Mouse (Mus musculus) MEL (cell line): ENCODE data around the gene Acacb. TPM values are rescaled to one million over a fixed set of nuclear protein-coding genes. Genes with fewer than 3 reads are reported as not detected.
A peak's percentile ranks its signal among the peaks of the same experiment; 100 is the strongest.

Source experiments
- DNase-seq: peaks from one replicate; pipeline ENCODE4 v3.0.0; 2011; ENCODE audit warnings: low read depth, low spot score
- H3K27ac ChIP-seq: 2 replicates; pipeline ENCODE4 v1.5.1; 2012; ENCODE audit warnings: low read depth, mild to moderate bottlenecking, control low read depth, low read length, moderate library complexity; ENCODE audit not compliant: control insufficient read depth
- H3K27me3 ChIP-seq, 2 experiments: fragments of 150-350 bp in 1 of 2; sonication (generic) in 1 of 2; 2 replicates each; pipeline ENCODE4 v1.6.1; 2012; ENCODE audit warnings: low read length in 2 of 2, mild to moderate bottlenecking in 2 of 2, improper control_type of control experiment in 1 of 2, moderate library complexity in 1 of 2; ENCODE audit not compliant: insufficient read depth in 2 of 2, control insufficient read depth in 1 of 2
- H3K36me3 ChIP-seq, 2 experiments: 2 replicates each; pipeline ENCODE4 v1.6.1; 2012 to 2014; ENCODE audit warnings: low read length in 2 of 2, improper control_type of control experiment in 1 of 2, inconsistent platforms in 1 of 2, mild to moderate bottlenecking in 1 of 2; ENCODE audit not compliant: insufficient read depth in 2 of 2, control insufficient read depth in 1 of 2
- H3K4me1 ChIP-seq, 2 experiments: fragments of 150-350 bp in 1 of 2; sonication (generic) in 1 of 2; 2 replicates each; pipeline ENCODE4 v1.6.1; 2012; ENCODE audit warnings: low read length in 2 of 2, improper control_type of control experiment in 1 of 2, mild to moderate bottlenecking in 1 of 2; ENCODE audit not compliant: insufficient read depth in 2 of 2, control insufficient read depth in 1 of 2
- H3K4me3 ChIP-seq, 2 experiments: fragments of 150-350 bp in 1 of 2; sonication (generic) in 1 of 2; 2 replicates each; pipeline ENCODE4 v1.5.1; 2012; ENCODE audit warnings: low read depth in 2 of 2, low read length in 2 of 2, mild to moderate bottlenecking in 2 of 2, moderate library complexity in 2 of 2, control low read depth in 1 of 2, improper control_type of control experiment in 1 of 2; ENCODE audit not compliant: control insufficient read depth in 1 of 2, insufficient read depth in 1 of 2
- H3K79me2 ChIP-seq: 2 replicates; pipeline ENCODE4 v1.6.1; 2012; ENCODE audit warnings: mild to moderate bottlenecking, low read length, moderate library complexity; ENCODE audit not compliant: control insufficient read depth, poor library complexity, insufficient read depth
- H3K9ac ChIP-seq: 2 replicates; pipeline ENCODE4 v1.6.1; 2012; ENCODE audit warnings: low read depth, mild to moderate bottlenecking, control low read depth, low read length, moderate library complexity; ENCODE audit not compliant: control insufficient read depth, poor library complexity, severe bottlenecking
- H3K9me3 ChIP-seq: fragments of 150-350 bp; sonication (generic); replicated peaks from 2 replicates; pipeline ENCODE4 v1.6.1; 2012; ENCODE audit warnings: mild to moderate bottlenecking, low read length, improper control_type of control experiment, moderate library complexity; ENCODE audit not compliant: insufficient read depth
- E2F4 ChIP-seq: IDR thresholded peaks from 2 replicates; pipeline ENCODE4 v1.6.1; 2011; ENCODE audit warnings: low read depth, low read length, improper control_type of control experiment, borderline replicate concordance
- EP300 ChIP-seq, 2 experiments: IDR thresholded peaks; 2 replicates each; pipeline ENCODE4 v1.6.1; 2011; ENCODE audit warnings: improper control_type of control experiment in 2 of 2, low read length in 2 of 2, low read depth in 1 of 2, mild to moderate bottlenecking in 1 of 2
- GATA1 ChIP-seq: IDR thresholded peaks from 2 replicates; pipeline ENCODE4 v1.6.1; 2011; ENCODE audit warnings: low read depth, low read length, improper control_type of control experiment
- HCFC1 ChIP-seq: IDR thresholded peaks from 2 replicates; pipeline ENCODE4 v1.6.1; 2012; ENCODE audit warnings: low read depth, mild to moderate bottlenecking, inconsistent platforms, low read length, improper control_type of control experiment, moderate library complexity
- MAX ChIP-seq: IDR thresholded peaks from 2 replicates; pipeline ENCODE4 v1.6.1; 2011; ENCODE audit warnings: low read length, improper control_type of control experiment
- MXI1 ChIP-seq: IDR thresholded peaks from 2 replicates; pipeline ENCODE4 v1.6.1; 2011; ENCODE audit warnings: mild to moderate bottlenecking, low read depth, low read length, improper control_type of control experiment
- MYB ChIP-seq: IDR thresholded peaks from 2 replicates; pipeline ENCODE4 v1.6.1; 2011; ENCODE audit warnings: mild to moderate bottlenecking, low read depth, low read length, improper control_type of control experiment
- MYC ChIP-seq: IDR thresholded peaks from 2 replicates; pipeline ENCODE4 v1.6.1; 2011; ENCODE audit warnings: low read depth, mild to moderate bottlenecking, low read length, improper control_type of control experiment, moderate library complexity
- NRF1 ChIP-seq: IDR thresholded peaks from 2 replicates; pipeline ENCODE4 v1.6.1; 2014; ENCODE audit warnings: low read depth, mild to moderate bottlenecking, inconsistent platforms, low read length, improper control_type of control experiment, moderate library complexity; ENCODE audit not compliant: poor library complexity, insufficient read depth, severe bottlenecking
- RCOR1 ChIP-seq: IDR thresholded peaks from 2 replicates; pipeline ENCODE4 v1.6.1; 2012; ENCODE audit warnings: low read depth, mild to moderate bottlenecking, inconsistent platforms, low read length, improper control_type of control experiment
- UBTF ChIP-seq: IDR thresholded peaks from 2 replicates; pipeline ENCODE4 v1.6.1; 2012; ENCODE audit warnings: low read depth, mild to moderate bottlenecking, inconsistent platforms, low read length, improper control_type of control experiment, moderate library complexity, borderline replicate concordance; ENCODE audit not compliant: insufficient read depth
- ZKSCAN1 ChIP-seq: IDR thresholded peaks from 2 replicates; pipeline ENCODE4 v1.6.1; 2012; ENCODE audit warnings: low read depth, mild to moderate bottlenecking, inconsistent platforms, low read length, improper control_type of control experiment, moderate library complexity
- ZNF384 ChIP-seq: IDR thresholded peaks from 2 replicates; pipeline ENCODE4 v1.6.1; 2012; ENCODE audit warnings: low read depth, mild to moderate bottlenecking, inconsistent platforms, low read length, improper control_type of control experiment
- polyA plus RNA-seq, 2 experiments: library from polyadenylated mRNA; stranded (reverse) in 1 of 2; unstranded in 1 of 2; fragments of >175 nt in 1 of 2; fragments of >200 nt in 1 of 2; gene quantifications; 2 replicates each; pipeline versions ENCODE4 v1.2.1 to v1.2.4; 2012; ENCODE audit warnings: low replicate concordance in 2 of 2, low read depth in 1 of 2; ENCODE audit not compliant: insufficient read length in 2 of 2, insufficient read depth in 1 of 2, missing spikeins in 1 of 2
- total RNA-seq: library from RNA; depleted of rRNA; stranded (reverse); fragments of 300-350 nt; gene quantifications from 2 replicates; pipeline ENCODE4 v1.2.3, GENCODE M21; 2012

Gene Acacb
- total and polyA plus RNA-seq, 3 experiments, result 2.0 to 5.3 TPM; not detected in 1

- no peaks in the 10 kb centered on the region for H3K27me3 ChIP-seq
- H3K36me3 ChIP-seq, result peaks cover 0 to 22% of the 10 kb centered on the region in 2 experiments; a peak in 2 of 4 replicates
- H3K4me3 ChIP-seq, result peak overlapping the region; percentile 73 to 75
- H3K27ac ChIP-seq, result no peak overlapping the region
- no peaks in the 10 kb centered on the region for H3K9me3 ChIP-seq
- H3K79me2 ChIP-seq, result peaks cover 3% of the 10 kb centered on the region; the same call in 1 of the 2 replicates
- no peak overlapping the region for H3K9ac ChIP-seq
- DNase-seq, result no peak
- H3K4me1 ChIP-seq, result peaks cover 6 to 30% of the 10 kb centered on the region in 2 experiments
- no peak for TF ChIP-seq HCFC1
- TF ChIP-seq ZKSCAN1, result no peak
- no peak for TF ChIP-seq EP300 (IDR thresholded peaks at IDR 0.05; ENCODE audit: low read depth in 1 of 2, low read length in 2 of 2)
- TF ChIP-seq MYB, result no peak
- no peak for TF ChIP-seq ZNF384
- no peak for TF ChIP-seq UBTF
- TF ChIP-seq MXI1, result no peak
- no peak for TF ChIP-seq RCOR1
These were observed 16.7 kb upstream of the Acacb start for GRCm38 (mm10) chr5:114129550-114130210.

- DNase-seq, result peak; percentile 68
- Histone ChIP-seq H3K79me2 (peaks cover 3% of the 10 kb centered on the region; the same call in 1 of the 2 replicates), H3K36me3 (peaks cover 0 to 22% of the 10 kb centered on the region in 2 experiments; a peak in 2 of 4 replicates), H3K9me3 (no peaks in the 10 kb centered on the region), H3K9ac (peak within 1 kb of the TSS; percentile 84), H3K4me3 (peak within 1 kb of the TSS; percentile 73 to 75), H3K27me3 (no peaks in the 10 kb centered on the region), H3K27ac (peak within 1 kb of the TSS; percentile 58), H3K4me1 (peaks cover 8 to 32% of the 10 kb centered on the region in 2 experiments)
- TF ChIP-seq MXI1 (no peak), NRF1 (peak; percentile 75), E2F4 (no peak), MYC (peak; percentile 1; the same call in 1 of the 2 replicates), MAX (no peak), GATA1 (no peak)
These were observed 16.1 kb upstream of the Acacb start, which contains the start of gene Ung for GRCm38 (mm10) chr5:114130211-114130605. Gene Ung, plus strand, starts transcription at chr5:114130386.
